Mouse (Mus musculus): Measurements from ENCODE around the gene 1700013G24Rik.

DNA sequence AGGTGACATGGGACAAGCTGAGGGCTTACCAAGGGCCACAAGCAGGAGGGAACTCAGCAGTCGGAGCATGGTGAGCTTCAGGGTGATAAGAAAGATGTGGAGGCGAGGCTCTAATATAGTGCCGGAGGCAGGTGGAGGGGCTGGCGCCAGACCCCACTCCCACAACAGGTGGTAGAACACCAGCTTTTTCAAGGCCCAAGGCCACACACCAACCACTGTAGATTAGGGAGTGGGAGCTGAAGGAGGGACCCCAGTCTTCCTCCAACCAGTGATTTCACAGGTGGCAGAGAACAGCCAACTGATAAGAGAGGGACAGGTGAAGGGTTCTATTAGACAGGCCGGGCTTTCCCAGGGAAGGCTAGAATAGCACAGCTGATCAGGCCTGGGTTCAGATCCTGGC is 43.4 kb upstream of the 1700013G24Rik start, which contains the start of gene Cela3a:
- TF ChIP-seq CTCF (IDR thresholded peaks at IDR 0.05; ENCODE audit: extremely low read depth, insufficient read length, insufficient replicate concordance, low read depth, low read length), result no peak
- no peak for TF ChIP-seq POLR2A (IDR thresholded peaks at IDR 0.05; ENCODE audit: low read depth, low read length)
